Mouse (Mus musculus) 3T3-L1 (cell line): ENCODE results near the gene Adgre5.
A peak's percentile ranks its signal among the peaks of the same experiment; 100 is the strongest.

ENCODE experiments used
- DNase-seq: peaks from one replicate; pipeline ENCODE4 v3.0.0-alpha.2; 2015; ENCODE audit warnings: low read depth, low spot score

The Adgre5 gene

DNA sequence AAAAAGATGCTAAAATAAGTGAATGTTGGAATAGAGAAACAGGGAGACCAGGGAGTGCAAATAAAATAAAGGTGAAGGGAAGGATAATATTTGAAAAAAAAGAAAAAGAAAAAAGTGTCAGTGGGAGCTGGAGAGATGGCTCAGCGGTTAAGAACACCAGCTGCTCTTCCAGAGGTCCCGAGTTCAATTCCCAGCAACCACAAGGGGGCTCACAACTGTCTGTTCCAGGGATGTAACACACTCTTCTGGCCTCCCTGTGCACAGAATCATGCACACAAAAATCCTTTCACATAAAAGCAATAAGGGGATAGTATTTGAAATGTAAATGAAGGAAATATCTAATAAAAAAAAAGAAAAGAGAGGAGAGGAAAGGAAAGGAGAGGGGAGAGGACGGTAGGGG, 13.0 kb upstream of the Adgre5 start:
- DNase-seq: no peak

DNA sequence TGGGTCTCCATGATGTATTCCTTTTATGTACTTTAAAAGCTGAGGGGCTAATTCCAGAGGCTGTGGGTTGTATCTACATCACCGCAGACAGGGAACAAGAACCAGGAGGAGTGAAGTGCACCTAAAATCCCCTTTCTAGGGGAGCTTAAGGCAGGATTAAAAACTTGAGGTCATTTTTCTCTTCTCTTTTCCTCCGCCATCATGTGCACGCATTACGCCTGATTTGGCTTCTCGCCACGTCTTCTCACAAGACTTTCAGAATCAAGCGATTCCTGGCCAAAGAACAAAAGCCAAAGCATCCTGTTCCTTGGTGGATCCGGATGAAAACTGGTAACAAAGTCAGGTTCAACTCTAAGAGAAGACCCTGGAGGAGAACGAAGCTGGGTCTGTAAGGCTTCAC, 8.1 kb upstream of the Adgre5 start:
- DNase-seq: no peak

- DNase-seq: no peak
These were observed 7.6 kb upstream of the Adgre5 start for GRCm38 (mm10) chr8:83748708-83749107.

- no peak for DNase-seq
These were observed 6.7 kb upstream of the Adgre5 start for GRCm38 (mm10) chr8:83747661-83748346.

- peak; percentile 80 for DNase-seq
These were observed 2.9 kb upstream of the Adgre5 start for GRCm38 (mm10) chr8:83744070-83744469.

DNA sequence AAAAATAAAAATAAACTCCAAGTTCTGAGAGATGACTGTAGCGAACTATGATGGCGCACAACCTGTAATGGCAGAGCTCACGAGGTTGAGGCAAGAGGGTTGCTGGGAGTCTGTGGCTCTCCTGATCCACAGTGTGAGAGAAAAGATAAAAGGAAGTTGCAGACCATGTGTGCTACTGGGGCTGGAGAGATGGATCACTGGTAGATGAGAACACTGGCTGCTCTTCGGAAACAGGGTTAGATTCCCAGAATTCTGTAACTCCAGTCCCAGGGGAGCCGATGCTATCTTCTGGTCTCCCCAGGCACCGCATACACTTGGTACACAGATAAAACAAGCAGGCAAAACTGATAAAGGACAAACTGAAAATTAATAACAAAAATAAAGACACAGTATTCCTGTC, 1.8 kb upstream of the Adgre5 start:
- no peak for DNase-seq

GRCm38 (mm10) chr8:83741849-83742655, 926 bp upstream of the Adgre5 start:
- DNase-seq: no peak

GRCm38 (mm10) chr8:83740586-83740975, 545 bp downstream of the Adgre5 start:
- DNase-seq: no peak

DNA sequence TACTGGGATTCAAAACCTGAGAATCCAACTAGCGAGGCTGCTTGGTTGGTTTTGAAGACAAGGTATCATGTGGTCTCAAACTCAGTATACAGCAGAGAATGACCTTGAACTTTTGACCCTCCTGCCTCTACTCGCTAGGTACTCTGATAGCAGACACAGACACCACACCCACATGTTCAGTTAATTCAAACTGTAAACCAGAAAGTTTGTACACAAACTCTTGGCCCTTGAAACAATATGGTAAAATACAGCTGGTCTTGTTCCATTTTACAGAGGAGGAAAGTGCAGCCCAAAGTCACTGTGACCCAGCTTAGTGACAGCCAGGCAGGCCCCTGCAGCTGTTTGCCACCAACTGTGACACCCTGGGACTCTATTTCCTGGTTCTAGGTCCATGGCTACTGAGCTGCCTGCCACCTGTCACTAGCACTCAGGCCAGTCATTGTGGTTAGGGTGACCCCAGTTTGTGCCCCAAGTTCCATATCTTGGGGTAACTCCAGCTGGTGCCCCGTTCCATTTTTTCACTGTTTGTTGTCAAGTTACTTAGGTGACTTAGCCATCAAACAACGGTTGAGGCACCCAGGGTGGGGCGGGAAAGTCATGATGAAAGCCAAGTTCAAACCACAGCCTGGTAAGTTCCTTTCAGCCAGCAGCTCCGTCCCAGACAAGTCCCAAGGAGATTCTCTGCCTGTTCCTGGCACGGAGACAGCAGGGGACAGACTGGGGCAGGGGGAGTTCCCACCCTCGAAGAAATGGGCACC, 1.2 kb downstream of the Adgre5 start:
- peak; percentile 35 for DNase-seq

DNA sequence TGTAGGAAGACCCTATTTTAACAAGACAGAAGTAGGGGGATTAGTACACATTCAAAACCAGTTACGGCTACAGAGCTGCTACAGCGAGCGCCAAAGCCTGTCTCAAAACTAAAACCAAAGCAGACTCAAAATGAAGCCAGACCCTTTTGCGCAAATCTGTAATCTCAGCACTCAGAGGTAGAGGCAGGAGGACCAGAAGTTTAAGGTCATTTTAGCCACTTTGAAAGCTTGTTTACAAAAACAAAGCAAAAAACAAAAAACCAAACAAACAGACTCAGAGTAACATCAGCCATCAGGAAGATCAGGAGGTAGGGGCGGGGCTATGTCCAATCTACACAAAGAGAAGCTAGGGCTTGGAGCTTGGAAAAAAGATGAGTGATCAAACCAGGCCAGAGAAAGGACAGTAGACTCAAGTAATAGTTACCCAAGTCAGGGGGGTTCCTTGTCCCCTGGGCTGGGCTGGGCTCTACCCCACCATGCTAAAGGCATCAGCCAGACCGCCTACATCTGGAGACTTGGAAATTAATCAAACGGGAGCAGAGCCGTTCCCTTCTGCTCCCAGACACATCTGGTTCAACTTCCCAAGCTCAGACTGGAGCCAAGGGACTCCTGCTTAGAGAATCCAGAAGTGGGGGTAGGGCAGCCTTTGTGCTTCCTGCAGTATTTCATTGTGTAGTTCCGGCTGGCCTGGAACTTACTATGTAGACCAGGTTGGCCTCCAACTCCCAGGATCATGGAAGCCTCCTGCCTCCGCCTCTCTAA, 2.0 kb downstream of the Adgre5 start:
- DNase-seq: peak; percentile 87

GRCm38 (mm10) chr8:83737852-83738562, 3.1 kb downstream of the Adgre5 start:
- DNase-seq: peak; percentile 95

DNA sequence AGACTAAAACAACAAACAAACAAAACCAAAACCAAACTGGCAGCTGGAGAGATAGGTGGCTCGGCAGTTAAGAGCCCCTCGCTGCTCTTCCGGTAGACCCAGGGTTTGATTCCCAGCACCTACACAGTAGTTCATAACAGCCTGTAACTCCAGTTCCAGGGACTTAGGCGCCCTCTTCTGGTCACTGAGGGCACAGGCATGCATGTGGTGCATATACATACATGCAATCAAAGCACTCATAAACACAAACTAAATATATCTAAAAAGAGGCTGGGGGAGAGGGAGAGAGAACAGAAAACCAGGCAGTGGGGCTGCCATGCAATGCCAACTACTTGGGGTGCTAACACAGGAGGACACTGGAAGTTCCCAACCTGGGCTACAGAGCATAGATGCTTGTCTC, 3.8 kb downstream of the Adgre5 start:
- DNase-seq: peak; percentile 52

DNA sequence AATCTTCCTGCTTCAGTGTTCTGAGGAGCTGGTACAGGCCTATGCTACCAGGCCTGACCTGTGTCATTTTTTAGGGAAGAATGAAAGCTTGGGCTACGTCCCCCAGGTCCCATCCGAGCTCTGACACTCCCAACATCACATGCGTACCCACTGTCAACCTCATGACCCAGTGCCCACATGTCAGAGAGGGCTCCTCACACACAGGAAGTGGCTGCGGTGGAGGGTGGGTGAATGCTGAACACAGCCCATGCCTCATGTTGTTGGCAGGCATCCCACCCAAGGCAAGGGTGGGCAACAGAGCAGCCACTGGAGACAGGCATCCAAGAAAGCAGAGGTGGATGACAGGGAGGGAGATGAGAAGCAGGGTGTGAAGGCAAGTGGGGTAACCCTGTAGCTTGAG, 4.4 kb downstream of the Adgre5 start:
- no peak for DNase-seq

DNA sequence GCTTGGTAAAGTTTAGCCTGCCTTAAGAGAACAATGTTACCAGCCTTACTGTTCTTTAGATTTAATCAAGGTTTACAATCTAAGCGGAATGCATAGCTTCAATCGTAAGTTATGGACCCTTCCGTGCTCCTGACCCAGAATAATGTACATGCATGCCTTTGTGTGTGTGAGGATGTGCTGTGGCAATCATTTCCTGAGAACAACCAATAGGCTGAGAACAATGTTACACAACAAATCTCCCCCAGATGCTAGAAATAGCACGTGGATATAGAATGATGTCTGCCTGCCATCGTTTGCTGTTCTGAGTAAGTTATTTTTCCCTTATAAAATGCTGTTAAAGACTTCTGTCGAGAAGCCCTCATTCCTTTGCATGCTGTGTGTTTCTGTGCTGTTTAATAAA, 8.2 kb downstream of the Adgre5 start:
- no peak for DNase-seq

DNA sequence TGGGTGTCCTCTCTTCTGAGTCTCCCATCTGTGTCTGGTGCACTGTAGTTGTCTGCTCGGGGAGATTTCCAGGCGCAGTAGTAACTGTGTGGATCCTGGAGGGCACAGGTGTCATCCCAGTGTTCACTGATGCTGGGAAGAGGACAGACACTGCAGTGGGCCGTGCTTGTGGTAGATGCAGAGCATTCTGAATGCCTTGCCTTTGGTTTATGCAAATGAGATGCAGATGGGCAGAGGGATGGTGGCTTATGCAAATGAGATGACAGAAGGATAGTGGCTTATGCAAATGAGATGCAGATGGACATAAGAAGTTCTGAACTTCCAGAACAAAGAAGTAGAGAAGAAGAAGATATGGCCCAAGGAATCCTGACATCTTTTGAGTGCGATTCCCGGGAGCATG, 9.2 kb downstream of the Adgre5 start:
- DNase-seq: no peak

DNA sequence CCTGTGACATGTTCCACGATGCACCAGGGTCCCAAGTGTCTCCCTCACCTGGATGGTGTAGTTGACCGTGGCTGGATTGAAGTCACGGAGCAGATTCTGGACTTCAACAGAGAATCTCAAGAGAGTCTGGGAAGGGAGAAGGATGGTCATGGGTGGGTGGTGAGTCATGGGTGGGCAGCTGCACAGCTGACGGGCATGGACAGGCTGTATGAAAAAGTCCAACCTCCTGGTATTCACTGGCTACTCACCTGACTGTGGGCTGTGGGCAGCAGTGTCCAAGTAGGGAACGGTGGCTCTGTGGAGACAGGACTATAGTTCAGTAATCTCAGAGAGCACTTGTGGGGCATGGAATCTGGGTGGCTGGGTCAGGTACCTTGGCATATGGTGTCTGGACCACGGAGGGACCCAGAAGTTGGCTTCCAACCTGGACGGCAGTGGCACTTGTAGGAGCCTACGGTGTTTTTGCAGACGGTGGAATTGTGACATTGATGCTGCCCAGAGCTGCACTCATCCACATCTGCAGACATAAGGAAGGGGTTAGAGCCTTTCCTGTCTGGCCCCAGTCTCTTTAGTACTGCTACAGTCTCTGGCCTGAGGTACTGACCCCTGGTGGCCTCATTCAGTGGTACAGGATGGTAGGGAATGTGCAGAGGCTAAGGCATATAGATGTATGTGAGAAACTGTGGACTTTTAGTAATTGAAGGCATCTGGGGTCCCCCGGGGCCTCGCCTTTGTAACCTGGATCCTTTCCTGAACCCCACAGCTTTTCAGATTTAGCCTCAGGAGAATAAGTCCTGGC, 11.9 kb downstream of the Adgre5 start:
- DNase-seq: peak; percentile 72

DNA sequence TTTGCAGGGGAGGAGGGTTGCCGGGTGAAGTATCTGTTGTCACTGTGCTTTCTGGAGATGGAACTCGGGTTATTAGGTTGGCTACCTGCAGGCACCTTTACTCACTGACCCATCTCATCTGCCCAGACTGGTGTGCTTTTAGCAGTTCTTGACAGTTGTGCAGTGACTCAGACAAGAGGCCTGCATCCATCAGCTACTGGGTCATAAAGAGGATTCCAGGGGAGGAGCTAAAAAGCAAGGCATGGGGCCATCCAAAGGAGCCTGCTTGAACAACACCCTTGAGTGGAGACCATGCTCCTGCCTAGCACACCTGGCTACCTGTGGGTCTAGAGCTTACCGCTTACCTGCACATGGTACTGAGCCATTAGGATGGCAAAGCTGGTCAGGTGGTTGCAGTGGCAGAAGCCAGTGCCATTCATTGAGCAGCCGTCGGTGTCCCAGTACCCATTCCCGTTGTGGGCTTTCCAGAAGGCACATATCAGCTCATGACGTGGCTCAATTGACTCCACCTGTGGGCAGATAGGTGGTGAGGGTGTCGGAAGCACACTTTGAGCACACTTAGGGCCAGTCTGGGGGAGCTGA, 15.5 kb downstream of the Adgre5 start:
- no peak for DNase-seq

DNA sequence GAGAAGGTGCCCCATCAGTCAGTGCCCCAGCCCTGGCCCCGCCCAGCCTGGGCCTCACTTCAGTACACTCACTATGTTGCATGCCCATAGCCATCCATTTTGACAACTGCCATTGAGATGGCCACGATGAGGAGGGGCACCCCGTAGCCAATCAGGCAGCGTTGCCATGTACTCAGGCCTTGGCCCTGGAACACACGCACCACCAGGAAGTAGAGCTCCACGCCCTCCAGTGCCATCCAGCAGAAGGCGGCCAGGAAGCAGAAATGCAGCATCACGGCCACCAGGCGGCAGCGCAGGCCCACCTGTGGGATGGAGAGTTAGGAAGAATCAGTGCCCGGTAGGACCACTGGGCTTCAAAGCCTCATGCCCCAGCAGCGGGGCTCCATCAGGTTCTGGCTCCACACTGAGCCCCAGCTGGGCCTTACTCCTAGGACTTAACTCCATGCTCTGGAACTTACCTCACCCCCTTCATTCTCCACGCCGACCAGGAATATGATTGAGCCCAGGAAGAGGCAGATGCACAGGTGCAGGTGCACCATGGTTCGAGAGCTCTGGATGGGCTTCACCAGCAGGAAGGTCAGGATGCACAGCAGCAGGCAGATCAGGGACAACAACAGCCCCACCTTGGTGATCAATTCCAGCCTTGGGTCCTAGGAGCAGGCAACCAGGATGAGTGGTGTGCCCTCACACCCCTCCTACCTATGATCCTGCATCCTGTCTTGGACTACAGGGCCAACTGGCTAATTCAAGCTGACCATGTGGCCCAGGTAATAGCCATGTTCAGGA, 16.2 kb downstream of the Adgre5 start:
- DNase-seq: peak; percentile 89

- DNase-seq: no peak
These were observed 17.6 kb downstream of the Adgre5 start for GRCm38 (mm10) chr8:83723447-83724083.
